Mouse (Mus musculus) heart, embryonic 11.5 days (tissue): ENCODE measurements around the gene Tnpo3. TPM values are rescaled to one million over a fixed set of nuclear protein-coding genes. Genes with fewer than 3 reads are reported as not detected.
A peak's percentile ranks its signal among the peaks of the same experiment; 100 is the strongest.

ENCODE experiments used
- ATAC-seq: fragments of 200-750 bp; cut with Nextera tagmentation; replicated peaks from 2 replicates; pipeline ENCODE4 v1.8.0; 2017; ENCODE audit warnings: moderate library complexity; ENCODE audit not compliant: insufficient number of reproducible peaks, low FRiP score, low TSS enrichment
- H3K27ac ChIP-seq: fragments of 300-500 bp; sonication (generic); 2 replicates; pipeline ENCODE4 v1.5.1; 2014; ENCODE audit warnings: mild to moderate bottlenecking, low read depth, low read length
- H3K27me3 ChIP-seq: fragments of 300-500 bp; sonication (generic); 2 replicates; pipeline ENCODE4 v1.6.1; 2014; ENCODE audit warnings: mild to moderate bottlenecking, low read length, mixed read lengths; ENCODE audit not compliant: control insufficient read depth, insufficient read depth
- H3K36me3 ChIP-seq: fragments of 300-500 bp; sonication (generic); 2 replicates; pipeline ENCODE4 v1.6.1; 2014; ENCODE audit warnings: mild to moderate bottlenecking, low read length, moderate library complexity, mixed read lengths; ENCODE audit not compliant: control insufficient read depth, insufficient read depth
- H3K4me1 ChIP-seq: fragments of 300-500 bp; sonication (generic); 2 replicates; pipeline ENCODE4 v1.6.1; 2014; ENCODE audit warnings: low read length; ENCODE audit not compliant: control insufficient read depth, insufficient read depth
- H3K4me2 ChIP-seq: fragments of 300-500 bp; sonication (generic); 2 replicates; pipeline ENCODE4 v1.6.1; 2014; ENCODE audit warnings: mild to moderate bottlenecking, moderate library complexity
- H3K4me3 ChIP-seq: fragments of 300-500 bp; sonication (generic); 2 replicates; pipeline ENCODE4 v1.5.1; 2014; ENCODE audit warnings: low read depth, low read length
- H3K9ac ChIP-seq: fragments of 300-500 bp; sonication (generic); 2 replicates; pipeline ENCODE4 v1.6.1; 2014; ENCODE audit warnings: mild to moderate bottlenecking, low read depth, low read length, moderate library complexity
- H3K9me3 ChIP-seq: fragments of 300-500 bp; sonication (generic); replicated peaks from 2 replicates; pipeline ENCODE4 v1.6.1; 2016; ENCODE audit warnings: low read length; ENCODE audit not compliant: control insufficient read depth
- WGBS: fragments of 180-500 bp; shearing (Covaris S2); extraction: QIAGEN DNeasy Blood & Tissue Kit; methylation state at CpG from one replicate; pipeline ENCODE4 v1.1.7; 2014; ENCODE audit not compliant: insufficient replicate concordance; 5-methylcytosine and 5-hydroxymethylcytosine counted together
- polyA plus RNA-seq: library from polyadenylated mRNA; unstranded; fragments of >200 nt; fragmentation: Nextera tagmentation; extraction: Ambion mirVana; gene quantifications from 2 replicates; pipeline ENCODE4 v1.2.1, GENCODE M21; 2014

Gene Tnpo3
- polyA plus RNA-seq, 1 experiment from 2014 or later, result 64.5 TPM

DNA sequence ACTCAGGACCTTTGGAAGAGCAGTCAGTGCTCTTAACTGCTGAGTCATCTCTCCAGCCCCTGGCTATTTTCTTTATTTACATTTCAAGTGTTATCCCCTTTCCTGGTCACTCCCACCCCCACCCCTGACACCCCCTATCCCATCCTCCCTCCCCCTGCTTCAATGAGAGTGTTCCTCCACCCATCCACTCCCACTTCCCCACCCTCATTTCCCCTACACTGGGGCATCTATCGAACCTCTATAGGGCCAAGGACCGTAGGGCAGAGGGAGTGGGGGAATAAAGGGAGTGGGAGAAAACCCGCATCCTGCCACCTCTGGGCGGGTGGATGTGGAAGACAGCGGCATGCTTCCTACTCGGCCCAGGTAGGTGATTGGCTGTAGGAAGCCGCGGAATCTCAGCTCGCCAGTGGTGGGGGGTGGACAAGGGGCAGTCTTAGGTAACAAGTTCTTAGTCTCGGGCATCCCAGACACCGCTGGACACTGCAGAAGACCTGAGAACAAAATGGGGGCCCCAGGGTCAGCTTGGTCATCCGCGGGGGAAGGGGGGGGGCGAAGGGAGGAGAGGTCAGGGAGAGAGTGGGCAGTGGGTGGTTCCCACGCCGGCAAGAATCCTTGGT, 29.3 kb upstream of the Tnpo3 start:
- 3% methylated on average over 15 of the region's 16 CpGs for whole genome bisulfite sequencing

GRCm38 (mm10) chr6:29637397-29638373, 28.0 kb upstream of the Tnpo3 start:
- peaks cover 1% of the 10 kb centered on the region for H3K27me3 ChIP-seq
- H3K27ac ChIP-seq, result no peak overlapping the region
- H3K9ac ChIP-seq, result no peak overlapping the region
- WGBS, result 70% methylated on average over 3 of the region's 3 CpGs
- ATAC-seq, result no peak
- H3K36me3 ChIP-seq, result no peaks in the 10 kb centered on the region
- no peak overlapping the region for H3K4me2 ChIP-seq
- H3K4me3 ChIP-seq, result no peak overlapping the region
- H3K4me1 ChIP-seq, result no peaks in the 10 kb centered on the region
- H3K9me3 ChIP-seq, result 0 out of 2 replicates have a peak, but pooled peaks cover 3% of the 10 kb centered on the region

More for the DNA sequence above, 29.3 kb upstream of the Tnpo3 start:
- H3K4me1 ChIP-seq, result no peaks in the 10 kb centered on the region
- no peak overlapping the region for H3K27ac ChIP-seq
- H3K4me3 ChIP-seq, result no peak overlapping the region
- H3K9ac ChIP-seq, result no peak overlapping the region
- H3K4me2 ChIP-seq, result peak overlapping the region; percentile 30
- no peak for ATAC-seq
- no peaks in the 10 kb centered on the region; the same call in 1 of the 2 replicates for H3K27me3 ChIP-seq
- H3K36me3 ChIP-seq, result no peaks in the 10 kb centered on the region
- 0 out of 2 replicates have a peak, but pooled peaks cover 3% of the 10 kb centered on the region for H3K9me3 ChIP-seq

DNA sequence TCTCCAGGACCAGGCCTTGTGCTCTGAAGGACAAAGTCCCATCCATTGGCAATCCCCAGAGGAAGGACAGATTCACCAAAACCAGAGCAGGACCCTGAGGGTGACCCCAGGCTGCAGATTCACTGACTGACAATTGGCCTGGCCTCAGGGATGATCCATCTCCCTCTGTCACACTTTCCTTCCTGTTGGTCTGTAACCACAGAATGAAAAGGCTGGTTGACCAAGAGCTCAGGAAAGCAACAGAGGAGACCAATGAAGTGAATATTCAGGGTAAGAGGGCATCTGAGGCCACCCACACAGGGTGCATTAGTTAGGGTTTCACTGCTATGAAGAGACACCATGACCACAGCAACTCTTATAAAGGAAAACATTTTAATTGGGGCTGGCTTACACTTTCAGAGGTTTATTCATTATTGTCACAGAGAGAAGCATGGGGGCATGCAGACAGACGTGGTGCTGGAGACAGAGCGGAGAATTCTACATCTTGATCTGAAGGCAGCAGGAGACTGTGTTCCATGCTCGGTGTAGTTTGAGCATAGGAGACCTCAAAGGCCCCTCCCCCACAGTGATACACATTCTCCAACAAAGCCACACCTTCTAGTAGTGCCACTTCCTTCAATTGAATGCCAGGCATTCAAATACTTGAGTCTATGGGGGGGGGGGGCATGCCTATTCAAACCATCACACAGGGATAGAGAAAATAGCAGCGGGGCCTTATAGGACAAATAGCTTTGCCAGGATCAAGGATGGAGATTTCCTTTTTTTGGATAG, 26.8 kb upstream of the Tnpo3 start:
- H3K4me3 ChIP-seq, result no peak overlapping the region
- H3K4me2 ChIP-seq, result no peak overlapping the region
- peaks cover 9% of the 10 kb centered on the region for H3K27me3 ChIP-seq
- H3K9me3 ChIP-seq, result no peaks in the 10 kb centered on the region
- no peak overlapping the region for H3K9ac ChIP-seq
- ATAC-seq, result no peak
- H3K36me3 ChIP-seq, result no peaks in the 10 kb centered on the region
- WGBS, result 79% methylated on average over 4 of the region's 4 CpGs
- no peak overlapping the region for H3K27ac ChIP-seq
- no peaks in the 10 kb centered on the region for H3K4me1 ChIP-seq

GRCm38 (mm10) chr6:29634537-29634936, 24.9 kb upstream of the Tnpo3 start:
- Histone ChIP-seq H3K27ac (no peak overlapping the region), H3K36me3 (no peaks in the 10 kb centered on the region), H3K4me3 (no peak overlapping the region), H3K9me3 (no peaks in the 10 kb centered on the region), H3K4me1 (no peaks in the 10 kb centered on the region), H3K27me3 (peaks cover 9% of the 10 kb centered on the region), H3K9ac (no peak overlapping the region), H3K4me2 (no peak overlapping the region)
- WGBS, result 90% methylated on average over 1 of the region's 1 CpGs
- no peak for ATAC-seq

DNA sequence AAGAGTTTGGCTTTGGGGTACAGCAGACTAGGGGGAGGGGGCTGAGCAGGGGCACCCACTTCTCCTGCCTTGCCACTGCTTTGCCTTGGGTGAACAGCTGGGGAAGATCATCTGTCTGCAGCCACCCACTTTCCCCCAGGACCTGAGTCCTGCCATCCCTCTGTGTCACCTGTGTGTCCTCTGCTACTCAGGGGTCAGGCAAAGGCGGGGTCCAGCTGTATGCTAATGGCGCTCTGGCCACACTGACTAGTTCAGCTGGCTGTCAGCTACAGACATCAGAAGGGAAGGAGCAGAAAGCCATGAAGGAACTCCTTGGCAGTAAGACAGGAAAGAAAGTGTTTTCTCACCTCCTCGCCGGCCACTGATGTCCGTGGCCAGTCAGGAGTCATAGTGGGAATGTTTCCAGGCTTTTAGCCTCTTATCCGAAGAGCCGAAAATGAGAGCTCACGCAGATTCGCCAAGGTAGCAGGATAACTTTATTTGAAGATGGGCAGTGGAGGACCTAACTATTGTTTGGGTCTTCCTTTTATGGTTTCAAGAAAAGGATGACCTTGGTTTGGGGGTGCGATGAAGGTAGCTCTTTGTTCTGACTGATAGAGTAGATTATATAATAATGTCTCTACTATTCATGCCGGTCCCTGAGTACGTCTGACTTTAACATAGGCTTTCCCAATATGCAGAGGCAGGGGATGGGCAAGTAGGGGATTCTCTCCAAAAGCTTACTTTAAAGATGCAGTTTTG, 23.0 kb upstream of the Tnpo3 start:
- 41% methylated on average over 12 of the region's 12 CpGs for WGBS
- Histone ChIP-seq H3K4me2 (no peak overlapping the region), H3K9me3 (no peaks in the 10 kb centered on the region), H3K36me3 (no peaks in the 10 kb centered on the region), H3K4me1 (no peaks in the 10 kb centered on the region), H3K27me3 (peaks cover 9% of the 10 kb centered on the region), H3K9ac (no peak overlapping the region), H3K27ac (no peak overlapping the region), H3K4me3 (no peak overlapping the region)
- ATAC-seq, result no peak

DNA sequence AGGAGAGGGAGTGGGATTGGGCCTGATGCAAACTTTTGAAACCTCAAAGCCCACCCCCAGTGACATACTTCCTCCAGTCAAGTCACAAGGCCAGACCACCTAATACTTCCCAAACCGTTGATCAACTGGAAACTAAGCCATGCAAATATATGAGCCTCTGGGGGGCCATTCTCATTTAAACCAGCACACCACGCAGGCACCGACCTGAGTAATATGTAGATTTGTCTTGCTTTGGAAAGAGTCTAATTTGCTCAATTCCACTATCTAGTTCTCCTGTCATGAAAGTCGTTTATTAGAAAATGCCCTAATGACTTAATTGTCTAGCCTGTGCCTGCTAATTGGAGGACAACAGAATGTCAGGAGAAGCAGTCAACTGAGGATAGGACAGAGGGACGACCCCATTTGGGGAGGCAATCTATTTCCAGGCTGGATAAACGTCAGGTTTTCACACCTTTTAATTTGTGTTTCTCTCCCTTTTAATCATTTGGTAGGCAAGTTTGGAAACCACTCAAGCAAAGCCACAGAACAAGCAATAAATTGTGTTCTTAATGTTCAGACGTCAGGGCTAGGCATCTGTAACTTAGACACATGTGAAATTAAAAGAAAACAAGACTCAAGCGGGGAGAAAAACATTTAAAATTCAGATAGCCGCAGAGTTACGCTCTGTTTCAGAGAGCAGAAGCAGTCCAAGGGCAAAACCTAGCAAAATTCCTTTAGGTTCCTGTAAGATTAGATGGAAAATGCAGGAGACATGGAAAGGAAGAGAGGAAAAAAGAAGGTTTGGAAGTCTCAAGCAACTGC, 22.3 kb upstream of the Tnpo3 start:
- no peak for ATAC-seq
- Histone ChIP-seq H3K9ac (no peak overlapping the region), H3K27me3 (peaks cover 9% of the 10 kb centered on the region), H3K4me2 (no peak overlapping the region), H3K9me3 (no peaks in the 10 kb centered on the region), H3K27ac (no peak overlapping the region), H3K4me1 (no peaks in the 10 kb centered on the region), H3K36me3 (no peaks in the 10 kb centered on the region), H3K4me3 (no peak overlapping the region)
- WGBS, result 25% methylated on average over 10 of the region's 10 CpGs

DNA sequence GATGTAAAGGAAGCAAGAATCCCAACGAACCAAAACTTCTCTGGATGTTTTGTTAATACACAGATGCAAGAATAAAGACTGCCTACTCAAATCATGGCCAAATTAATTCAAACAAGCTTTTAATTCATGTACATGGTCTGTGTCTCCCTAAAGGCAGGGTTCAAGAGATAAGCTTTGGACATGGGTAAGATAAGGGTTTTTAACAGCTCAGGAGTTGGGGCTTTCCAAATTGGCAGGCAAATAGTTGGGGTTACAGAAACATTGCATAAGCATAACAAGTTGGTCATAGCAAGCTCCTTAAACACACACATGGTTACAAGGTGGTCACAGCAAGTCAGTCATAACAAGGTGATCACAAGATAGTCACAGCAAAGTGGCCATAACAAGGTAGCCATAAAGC, 20.5 kb upstream of the Tnpo3 start:
- no peak overlapping the region for H3K9ac ChIP-seq
- H3K36me3 ChIP-seq, result no peaks in the 10 kb centered on the region
- WGBS, result 71% methylated on average over 1 of the region's 1 CpGs
- H3K4me1 ChIP-seq, result no peaks in the 10 kb centered on the region
- no peak overlapping the region for H3K4me3 ChIP-seq
- no peak for ATAC-seq
- H3K9me3 ChIP-seq, result no peaks in the 10 kb centered on the region
- H3K27ac ChIP-seq, result no peak overlapping the region
- no peak overlapping the region for H3K4me2 ChIP-seq
- peaks cover 9% of the 10 kb centered on the region for H3K27me3 ChIP-seq
